Mouse (Mus musculus) lung, adult 10 weeks (tissue): ENCODE measurements around the gene Hoxd3. TPM values are rescaled to one million over a fixed set of nuclear protein-coding genes. Genes with fewer than 3 reads are reported as not detected.

Experiments used
- polyA plus RNA-seq: library from polyadenylated mRNA; stranded (reverse); fragments of 350-450 nt; fragmentation: Illumina TruSeq; extraction: RNeasy Lipid Tissue Mini Kit (QIAGEN cat#74804); gene quantifications from one replicate; pipeline ENCODE4 v1.2.3, GENCODE M21; 2014; ENCODE audit warnings: low read depth, low replicate concordance; ENCODE audit not compliant: insufficient read depth

Gene Hoxd3
- polyA plus RNA-seq, result not detected

GRCm38 (mm10) chr2:74711721-74712621 is at the start of gene Hoxd3, which contains the start of gene Hoxd4:
TSS of gene Hoxd3 (plus strand) at chr2:74711927.
TSS of gene Hoxd4 (plus strand) at chr2:74711929.

GRCm38 (mm10) chr2:74667842-74668357 is 43.8 kb upstream of the Hoxd3 start, which contains the start of gene Hoxd13:
TSS of gene Hoxd13 (plus strand) at chr2:74668310.

GRCm38 (mm10) chr2:74674881-74675665 is 36.7 kb upstream of the Hoxd3 start, which contains the start of gene Hoxd12:
TSS of gene Hoxd12 (plus strand) at chr2:74675013.

GRCm38 (mm10) chr2:74678891-74679595 is 32.7 kb upstream of the Hoxd3 start, which contains the start of gene Hoxd11:
TSS of gene Hoxd11 (plus strand) at chr2:74679557.

GRCm38 (mm10) chr2:74691022-74691951 is 20.4 kb upstream of the Hoxd3 start, which contains the start of gene Hoxd10:
TSS of gene Hoxd10 (plus strand) at chr2:74691924.

GRCm38 (mm10) chr2:74697567-74698121 is 14.1 kb upstream of the Hoxd3 start, which contains the start of gene Hoxd9:
TSS of gene Hoxd9 (plus strand) at chr2:74697727.

GRCm38 (mm10) chr2:74704393-74704998 is 7.2 kb upstream of the Hoxd3 start, which contains the start of gene Hoxd8:
TSS of gene Hoxd8 (plus strand) at chr2:74704615.

GRCm38 (mm10) chr2:74726551-74726950 is 14.8 kb downstream of the Hoxd3 start, which contains the start of gene Gm28230:
TSS of gene Gm28230 (plus strand) at chr2:74726728.

GRCm38 (mm10) chr2:74762522-74763244 is 51.0 kb downstream of the Hoxd3 start, which contains the start of gene Hoxd1:
TSS of gene Hoxd1 (plus strand) at chr2:74762980.

Other genes with a start within 250 kb of the Hoxd3 start
- 4.3 TPM for gene Lnpk, start 132.5 kb upstream of the Hoxd3 start, polyA plus RNA-seq
- not detected for gene Evx2, start 52.4 kb upstream of the Hoxd3 start, polyA plus RNA-seq
- not detected for gene Hoxd13, start 43.6 kb upstream of the Hoxd3 start, polyA plus RNA-seq
- gene Hoxd12, start 36.9 kb upstream of the Hoxd3 start, polyA plus RNA-seq, result not detected
- gene Hoxd11, start 32.4 kb upstream of the Hoxd3 start, polyA plus RNA-seq, result not detected
- gene Hoxd10, start 20.0 kb upstream of the Hoxd3 start, polyA plus RNA-seq, result not detected
- gene Hoxd9, start 14.2 kb upstream of the Hoxd3 start, polyA plus RNA-seq, result 0.21 TPM
- gene Hoxd8, start 7.3 kb upstream of the Hoxd3 start, polyA plus RNA-seq, result 0.48 TPM
- 0.17 TPM for gene Hoxd4, start within 50 bp of the Hoxd3 start, polyA plus RNA-seq
- not detected for gene Gm28230, start 14.8 kb downstream of the Hoxd3 start, polyA plus RNA-seq
- gene Hoxd1, start 51.1 kb downstream of the Hoxd3 start, polyA plus RNA-seq, result not detected
- gene Mtx2, start 113.9 kb downstream of the Hoxd3 start, polyA plus RNA-seq, result 33.6 TPM